Mouse (Mus musculus) heart, postnatal 0 days (tissue): ENCODE measurements around the gene Nomo1.

Experiments used
- CTCF ChIP-seq: IDR thresholded peaks from 2 replicates; pipeline ENCODE4 v1.5.1; 2016; ENCODE audit warnings: antibody characterized with exemption, control low read depth, low read depth
- EP300 ChIP-seq: IDR thresholded peaks from 2 replicates; pipeline ENCODE4 v1.6.1; 2016; ENCODE audit warnings: antibody characterized with exemption, low read depth

GRCm38 (mm10) chr7:46031075-46031474 is 2.4 kb upstream of the Nomo1 start:
- TF ChIP-seq CTCF, result no peak
- no peak for TF ChIP-seq EP300
